Mouse (Mus musculus) induced T-regulatory cell, adult 2 months (primary cell): Measurements from ENCODE around the gene Apoc1.

Experiments used
- DNase-seq: peaks from one replicate; pipeline ENCODE4 v3.0.0-alpha.2; 2012; ENCODE audit warnings: low read depth

Gene Apoc1

DNA sequence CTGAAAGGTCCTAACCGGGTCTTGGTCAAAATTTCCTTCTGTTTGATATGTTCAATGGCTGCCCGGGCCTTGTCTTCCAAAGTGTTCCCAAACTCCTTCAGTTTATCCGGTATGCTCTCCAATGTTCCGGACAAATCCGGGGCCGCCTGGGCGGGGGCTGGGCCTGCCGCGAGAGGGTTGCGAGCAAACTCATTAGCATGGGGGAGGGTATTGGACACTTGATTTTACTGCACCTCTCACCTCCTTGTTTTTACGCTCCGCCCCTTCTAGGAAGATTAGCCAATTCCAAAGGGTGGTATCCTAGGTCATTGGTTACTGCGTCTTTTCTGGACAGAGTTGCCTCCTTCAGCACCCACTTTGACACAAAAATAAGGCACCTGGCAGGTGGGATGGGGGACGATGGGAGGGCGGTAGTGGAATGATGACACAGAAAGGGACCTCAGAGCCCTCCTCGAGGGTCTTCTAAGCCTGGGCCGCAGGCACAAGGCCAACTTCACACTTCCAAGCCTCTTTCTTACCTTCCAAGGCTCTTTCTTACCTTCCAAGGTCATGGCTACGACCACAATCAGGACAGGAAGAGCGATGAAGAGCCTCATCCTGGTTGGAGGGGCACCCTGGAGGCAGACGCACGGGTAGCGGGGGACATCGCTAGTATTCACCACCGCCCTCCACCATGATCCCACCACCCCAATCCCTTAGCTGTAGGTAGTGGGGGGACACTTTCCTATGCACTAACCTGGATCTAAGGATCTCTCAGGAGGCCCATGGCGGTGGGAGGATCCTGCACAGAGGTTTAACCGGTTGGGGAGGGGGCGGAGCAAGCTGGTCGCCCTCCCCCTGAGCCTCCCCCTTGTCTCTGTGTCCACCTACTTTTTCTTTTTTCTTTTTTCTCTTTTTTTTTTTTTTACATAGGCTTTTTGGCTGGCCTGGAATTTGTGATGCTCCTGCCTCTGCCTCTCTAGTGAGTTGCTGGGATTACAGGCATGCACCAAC, at the start of gene Apoc1:
TSS of gene Apoc1 (minus strand) at position 788 of the 993 bp plus-strand sequence.
- no peak for DNase-seq

DNA sequence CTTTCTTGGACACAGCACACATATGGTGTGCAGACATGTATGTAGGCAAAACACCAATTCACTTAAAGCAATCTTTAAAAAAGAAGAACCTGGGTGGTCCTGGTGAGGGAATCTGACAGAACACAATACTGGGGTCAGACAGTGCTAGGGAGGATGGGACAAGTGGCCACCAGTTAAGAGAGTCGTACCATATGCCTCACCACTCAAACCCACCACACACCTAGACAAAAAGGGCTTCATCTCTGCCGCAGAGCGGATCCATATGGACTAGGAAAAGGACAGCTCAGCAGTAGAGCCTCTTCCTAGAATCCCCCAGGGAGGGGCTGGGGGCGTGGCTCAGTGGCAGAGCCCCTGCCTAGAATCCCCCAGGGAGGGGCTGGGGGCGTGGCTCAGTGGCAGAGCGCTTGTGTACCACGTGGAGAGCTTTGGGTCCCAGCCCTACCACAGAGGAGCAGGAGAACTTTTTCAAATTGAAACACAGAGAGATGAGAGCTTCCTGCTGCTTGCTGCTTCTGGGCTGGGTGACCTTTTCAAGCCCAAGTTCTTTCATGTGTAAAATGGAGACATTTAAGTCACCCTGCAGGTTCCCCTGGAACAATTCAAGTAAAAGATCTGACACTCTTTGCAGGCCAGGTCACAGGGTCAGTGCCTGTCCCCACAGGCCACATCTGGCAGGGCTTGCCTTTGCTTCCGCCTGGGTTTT, 49.0 kb upstream of the Apoc1 start:
- no peak for DNase-seq

DNA sequence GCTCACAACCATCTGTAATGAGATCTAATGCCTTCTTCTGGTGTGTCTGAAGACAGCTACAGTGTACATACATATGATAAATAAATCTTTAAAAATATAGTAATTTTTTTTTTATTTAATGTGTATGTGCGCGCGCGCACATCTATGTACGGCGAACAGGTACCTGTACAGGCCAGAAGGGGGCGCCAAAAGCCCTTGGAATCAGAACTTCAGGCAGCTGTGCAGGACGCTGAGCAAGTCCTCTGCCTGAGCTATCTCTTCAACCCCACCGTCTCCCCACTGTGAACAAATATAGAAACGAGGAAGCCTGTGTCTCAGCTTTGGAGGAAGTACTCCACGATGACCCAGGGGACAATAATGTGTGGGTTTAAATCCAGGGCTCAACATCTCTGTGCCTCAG, 47.8 kb upstream of the Apoc1 start:
- DNase-seq, result peak; percentile 32

DNA sequence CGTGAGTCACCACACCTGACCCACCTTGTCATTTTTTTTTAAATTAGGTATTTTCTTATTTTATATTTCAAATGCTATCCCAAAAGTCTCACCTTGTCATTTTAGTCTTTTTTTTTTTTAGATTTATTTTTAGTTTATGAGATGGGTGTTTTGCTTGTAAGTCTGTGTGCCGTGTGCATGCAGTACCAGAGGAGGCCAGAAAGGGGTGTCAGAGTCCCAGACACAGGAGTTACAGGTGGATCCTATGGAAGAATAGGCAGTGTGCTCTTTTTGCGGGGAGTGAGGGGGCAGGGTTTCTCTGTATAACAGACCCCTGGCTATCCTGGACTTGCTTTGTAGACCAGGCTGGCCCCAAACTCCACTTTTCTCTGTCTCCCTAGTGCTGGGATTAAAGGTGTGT, 46.3 kb upstream of the Apoc1 start:
- DNase-seq, result no peak

DNA sequence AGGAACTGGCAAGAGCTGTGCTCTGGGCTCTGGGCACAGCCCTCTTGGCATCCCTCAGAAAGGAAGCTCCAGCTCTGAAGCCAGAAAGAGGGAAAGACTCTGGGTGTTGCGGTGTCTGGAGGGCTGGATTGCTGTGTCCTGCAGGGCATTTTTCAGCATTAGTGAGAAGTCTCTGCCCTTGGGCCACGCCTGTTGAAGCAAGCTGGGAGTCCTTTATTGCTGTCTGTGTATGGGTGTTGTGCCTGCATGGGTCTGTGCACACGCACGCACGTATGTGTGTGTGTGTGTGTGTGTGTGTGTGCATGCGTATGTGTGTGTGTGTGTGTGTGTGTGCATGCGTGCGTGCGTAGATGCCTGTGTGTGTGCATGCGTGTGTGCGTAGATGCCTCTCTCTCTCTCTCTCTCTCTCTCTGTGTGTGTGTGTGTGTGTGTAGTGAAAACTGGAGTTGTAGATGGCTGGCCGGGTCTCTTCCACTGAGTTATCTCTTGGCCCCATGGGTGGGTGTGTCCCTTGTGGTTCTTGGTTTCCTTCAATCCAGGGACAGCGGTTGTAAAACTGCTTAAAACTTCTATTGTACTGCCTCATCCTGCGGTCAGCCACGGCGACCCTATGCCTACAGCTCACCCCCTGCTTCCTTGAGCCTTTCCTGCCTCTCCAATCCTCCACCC, 44.1 kb upstream of the Apoc1 start:
- DNase-seq, result no peak

DNA sequence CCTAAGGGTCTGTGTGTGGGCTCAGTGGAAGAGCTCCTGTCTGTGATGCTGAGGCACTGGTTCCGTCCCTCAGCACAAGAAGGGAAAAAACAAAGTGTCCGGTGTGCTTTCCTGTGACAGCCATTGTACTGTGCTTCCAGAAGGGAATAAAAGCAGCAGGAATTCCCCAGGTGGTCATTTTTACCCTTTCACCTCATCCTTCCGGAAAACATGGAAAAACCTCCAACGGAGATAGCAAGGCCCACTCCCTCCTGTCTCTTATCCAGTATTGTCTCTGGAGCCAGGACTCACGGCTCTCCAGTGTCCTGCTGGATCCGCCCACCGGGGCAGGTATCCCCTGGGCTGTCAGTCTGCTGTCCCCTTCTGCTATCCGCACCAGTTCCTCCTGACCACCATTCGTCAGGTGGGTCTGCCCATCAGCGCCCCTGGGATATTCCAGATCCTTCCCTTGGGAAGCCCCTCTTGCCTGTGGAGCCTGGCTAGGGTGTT, 41.8 kb upstream of the Apoc1 start:
- DNase-seq, result no peak

DNA sequence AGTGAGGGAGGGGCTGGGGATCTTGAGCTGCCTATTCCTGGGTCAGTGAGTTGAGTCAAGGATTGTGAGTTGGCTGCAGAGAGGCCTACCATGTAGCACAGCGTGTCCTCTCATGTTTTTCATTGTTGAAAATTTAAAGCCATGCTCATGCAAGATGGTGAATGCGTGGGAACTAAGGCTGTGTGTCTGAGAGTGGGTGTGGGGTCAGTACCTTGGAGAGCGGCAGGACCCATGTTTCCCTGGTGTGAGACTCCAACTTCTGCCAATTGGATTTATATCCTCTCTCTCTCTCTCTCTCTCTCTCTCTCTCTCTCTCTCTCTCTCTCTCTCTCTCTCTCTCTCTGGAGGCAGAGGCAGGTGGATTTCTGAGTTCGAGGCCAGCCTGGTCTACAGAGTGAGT, 34.1 kb upstream of the Apoc1 start:
- no peak for DNase-seq

DNA sequence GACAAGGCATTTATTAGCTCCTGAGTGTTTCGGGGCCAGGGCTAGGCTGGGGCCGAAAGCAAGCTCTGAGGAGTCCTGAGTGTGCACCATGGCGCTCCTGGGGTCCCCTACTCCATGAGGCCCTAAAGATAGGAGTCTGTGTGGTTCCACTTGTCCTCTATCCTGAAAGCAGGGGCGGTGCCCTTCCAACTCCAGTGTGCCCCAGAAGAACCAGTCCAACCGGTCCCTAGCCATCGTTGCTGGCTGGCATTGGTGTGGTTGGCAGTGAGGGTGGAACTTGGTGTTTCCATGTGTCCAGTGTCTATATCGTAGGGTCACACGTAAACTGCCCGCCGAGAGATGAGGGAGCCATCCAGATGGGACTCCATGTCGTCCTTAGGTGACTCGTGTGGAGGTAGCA, 31.7 kb upstream of the Apoc1 start:
- no peak for DNase-seq

DNA sequence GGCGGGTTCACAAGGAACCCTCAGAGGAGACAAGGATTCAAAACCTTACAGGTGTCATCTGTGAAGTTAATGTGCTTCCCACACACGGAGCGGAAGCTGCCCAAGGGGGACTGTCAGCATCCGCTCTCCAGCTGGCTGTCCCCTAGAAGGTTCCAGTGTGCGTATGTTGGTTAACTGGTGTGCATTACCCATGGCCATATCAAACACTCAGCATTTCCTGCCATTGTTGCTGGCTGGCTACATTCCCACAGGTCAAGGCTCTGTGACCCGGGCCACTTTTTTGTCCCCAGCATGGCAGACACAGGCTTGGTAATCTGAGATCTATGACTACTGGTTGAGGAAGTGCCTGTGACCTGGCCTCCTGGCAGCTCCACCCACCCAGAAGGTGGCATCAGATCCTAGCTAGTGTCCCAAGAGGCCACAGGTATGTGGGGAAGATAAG, 30.3 kb upstream of the Apoc1 start:
- DNase-seq, result no peak

DNA sequence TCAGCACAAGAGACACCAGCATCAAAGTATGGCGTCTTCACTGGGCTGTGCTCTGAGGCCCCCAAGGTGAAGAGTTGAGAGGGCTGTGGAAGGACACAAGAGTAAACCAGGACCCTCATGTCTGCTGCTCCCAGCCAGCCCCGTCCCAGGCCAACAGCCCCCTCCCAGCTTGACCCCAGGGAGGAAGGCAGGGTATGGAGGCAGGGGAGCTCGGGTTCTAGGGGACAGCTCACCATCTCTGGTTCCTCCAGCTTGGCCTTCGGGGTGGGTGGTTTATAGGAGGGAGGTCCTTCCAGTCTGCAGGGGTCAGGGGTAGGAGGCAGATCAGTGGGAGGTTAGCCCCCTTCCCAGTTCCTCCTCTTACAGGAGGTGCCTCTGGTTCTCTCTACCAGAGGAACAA, 26.7 kb upstream of the Apoc1 start:
- no peak for DNase-seq

DNA sequence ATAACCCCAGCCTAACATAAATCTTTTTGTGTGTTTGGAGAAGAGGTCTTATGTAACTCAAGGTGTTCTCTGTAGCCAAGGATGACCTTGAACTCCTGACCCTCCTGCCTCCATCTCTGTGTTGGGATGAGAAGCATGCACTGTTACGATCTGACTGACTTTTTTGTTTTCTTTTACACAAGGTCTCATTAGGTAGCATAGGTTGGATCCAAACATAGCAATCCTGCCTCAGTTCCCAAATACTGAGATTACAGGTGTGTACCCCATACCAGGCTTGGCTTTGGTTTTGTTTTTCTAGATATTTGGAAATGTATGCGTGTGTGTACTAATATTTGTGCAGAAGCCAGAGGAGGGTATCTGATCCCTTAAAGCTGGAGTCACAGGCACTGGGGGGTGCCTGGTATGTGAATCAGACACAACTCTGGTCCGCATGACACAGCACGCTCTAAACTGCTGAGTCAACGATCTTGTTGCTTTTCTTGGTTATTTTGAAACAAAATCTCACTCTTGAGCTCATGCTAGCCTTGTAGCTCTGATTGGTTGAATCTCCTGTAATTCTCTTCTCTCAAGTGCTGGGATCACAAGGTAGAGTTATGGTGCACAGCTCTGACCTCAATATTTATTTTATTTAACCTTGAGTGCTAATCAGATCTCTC, 26.0 kb upstream of the Apoc1 start:
- DNase-seq, result no peak

DNA sequence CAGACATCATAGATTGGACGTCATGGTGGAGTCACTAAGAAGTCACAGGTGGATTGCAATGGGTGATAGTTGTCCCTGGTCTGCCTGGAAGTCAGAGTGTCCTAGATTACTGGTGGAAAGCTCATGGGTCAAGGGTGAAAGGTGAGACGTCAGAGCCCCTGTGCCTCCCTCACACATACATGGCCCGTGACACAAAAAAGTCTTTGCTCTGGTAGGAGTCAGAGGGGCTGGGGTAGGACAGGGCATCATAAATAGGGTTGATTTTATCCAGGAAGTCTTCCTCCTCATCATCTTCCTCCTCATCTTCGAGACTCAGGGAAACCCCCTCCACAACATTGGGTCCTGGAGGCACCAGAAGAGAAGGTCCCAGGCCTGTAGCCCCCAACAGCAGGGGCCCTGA, 24.9 kb upstream of the Apoc1 start:
- DNase-seq, result no peak

DNA sequence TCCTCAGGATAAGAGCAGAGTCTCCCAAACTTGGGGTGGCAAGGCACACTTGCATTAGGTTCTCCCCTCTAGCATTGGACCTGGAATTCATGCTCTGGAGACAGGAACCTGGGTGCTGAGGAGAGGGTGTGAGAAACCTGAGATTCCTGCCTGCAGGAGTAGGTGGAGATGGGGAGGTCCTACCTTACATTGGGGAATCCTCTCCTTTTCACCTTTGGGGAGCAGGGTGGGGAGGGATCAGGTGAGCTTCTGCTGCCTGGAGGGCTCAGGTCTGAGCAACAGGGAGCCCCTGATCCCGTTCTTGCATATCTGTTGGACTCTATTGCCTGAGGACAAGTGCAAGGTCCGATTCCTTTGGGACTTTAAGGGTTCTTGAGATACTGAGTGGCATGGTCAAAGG, 24.4 kb upstream of the Apoc1 start:
- no peak for DNase-seq

DNA sequence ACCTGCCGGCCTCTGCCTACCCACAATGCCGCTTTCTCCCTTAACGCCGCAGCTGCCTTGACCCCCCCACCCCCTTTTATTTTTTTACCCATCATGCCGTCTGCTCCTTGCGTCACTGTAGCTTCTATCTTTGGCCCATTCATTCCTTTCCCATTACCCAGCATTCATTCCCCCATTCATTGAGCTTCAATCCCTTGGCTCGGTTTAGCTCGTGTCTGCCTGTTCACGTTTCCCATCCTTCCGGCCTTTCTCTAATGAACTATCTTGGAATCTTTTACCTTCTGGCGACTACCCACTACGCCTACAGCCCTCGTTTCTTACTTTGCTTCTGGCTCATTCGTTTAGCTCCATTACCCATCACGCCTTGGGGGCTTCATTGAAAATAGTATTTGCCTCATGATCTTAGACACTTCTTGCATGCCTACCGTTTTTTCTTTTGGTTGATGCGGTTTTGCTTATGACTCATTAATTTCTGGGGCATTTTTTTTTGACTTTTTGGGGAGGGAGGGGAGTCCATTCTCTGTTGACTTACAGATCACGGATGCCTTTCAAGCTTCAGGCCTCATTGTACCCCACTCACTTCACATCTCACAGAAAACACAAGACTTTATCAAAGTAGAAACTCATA, 23.7 kb upstream of the Apoc1 start:
- no peak for DNase-seq

DNA sequence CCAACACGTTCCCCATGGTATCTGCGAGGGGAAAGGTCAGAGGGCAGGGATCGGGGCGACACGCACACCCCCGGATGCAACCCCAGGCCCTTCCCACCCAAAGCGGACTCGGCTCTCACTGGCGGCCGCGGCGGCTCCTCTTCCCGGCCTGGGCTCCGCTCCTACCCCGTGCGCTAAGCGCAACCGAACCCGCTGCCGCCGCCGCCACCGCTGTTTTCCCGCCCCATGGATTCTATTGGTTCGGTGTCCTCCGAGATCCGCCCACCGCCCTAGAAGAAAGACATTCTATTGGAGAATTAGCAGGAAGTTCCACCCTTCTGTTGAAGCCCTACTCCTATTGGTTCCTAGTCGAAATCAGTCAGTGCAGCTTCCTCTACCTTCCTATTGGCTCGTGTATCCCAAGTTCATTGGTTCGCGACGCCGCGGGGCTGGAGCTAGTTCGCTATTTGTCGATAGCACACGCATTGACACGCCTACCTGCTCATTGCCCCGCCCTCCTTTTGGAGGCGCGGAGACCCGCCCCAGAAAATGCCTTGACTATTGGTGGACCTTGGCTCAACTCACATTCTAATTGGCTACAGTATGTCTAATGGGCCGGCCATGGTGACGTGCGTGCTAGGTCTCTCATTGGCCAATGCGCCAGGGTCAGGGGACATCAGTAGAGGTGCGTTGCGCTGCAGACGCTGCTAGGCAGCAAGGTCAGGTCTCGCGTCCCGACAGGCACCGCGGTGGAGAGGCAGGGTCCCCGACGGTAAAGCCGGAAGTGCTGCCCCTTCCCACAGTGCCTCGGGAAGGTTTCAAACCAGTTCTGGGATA, 23.0 kb upstream of the Apoc1 start, which contains the start of gene Tomm40:
TSS of gene Tomm40 (minus strand) at position 200 of the 816 bp plus-strand sequence.
- DNase-seq, result peak; percentile 100

DNA sequence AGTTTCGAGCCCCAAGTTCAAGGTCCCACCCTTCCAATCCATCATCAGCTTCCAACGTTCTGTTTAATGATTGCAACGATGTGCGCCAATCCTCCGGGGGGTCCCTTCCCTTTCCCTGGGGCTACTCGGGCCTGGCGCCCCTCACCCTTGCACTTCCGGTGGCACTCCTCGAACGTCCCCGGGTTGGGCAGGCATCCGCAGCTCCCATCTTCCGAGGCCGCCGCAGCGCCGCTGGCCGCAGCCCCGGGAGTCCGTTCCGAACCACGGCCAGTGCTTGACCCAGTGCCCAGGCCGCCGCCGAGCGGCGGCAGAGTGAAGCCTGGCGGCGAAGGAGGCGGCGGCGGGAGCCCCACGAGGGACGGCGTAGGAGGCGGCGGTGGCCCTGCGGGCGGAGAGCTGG, 22.4 kb upstream of the Apoc1 start:
- DNase-seq, result no peak

DNA sequence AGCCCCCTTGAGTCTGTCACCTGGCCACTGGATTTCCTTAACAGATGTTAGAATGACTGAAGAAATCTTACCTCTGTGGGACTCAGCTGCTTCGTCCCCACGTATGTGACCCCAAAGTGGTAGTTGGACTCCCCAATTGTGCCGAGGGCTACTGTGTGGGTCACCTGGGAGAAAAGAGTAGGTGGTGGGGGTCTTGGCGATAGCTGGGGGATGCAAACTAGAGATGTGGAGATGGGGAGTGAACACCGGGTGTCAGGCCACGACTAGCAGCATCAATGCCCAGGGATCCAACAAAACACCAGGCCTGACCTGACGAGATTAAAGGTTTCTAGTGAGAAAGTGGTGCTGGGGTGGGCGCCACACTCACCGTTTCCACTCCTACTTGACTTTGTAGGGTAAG, 21.1 kb upstream of the Apoc1 start:
- DNase-seq, result no peak

DNA sequence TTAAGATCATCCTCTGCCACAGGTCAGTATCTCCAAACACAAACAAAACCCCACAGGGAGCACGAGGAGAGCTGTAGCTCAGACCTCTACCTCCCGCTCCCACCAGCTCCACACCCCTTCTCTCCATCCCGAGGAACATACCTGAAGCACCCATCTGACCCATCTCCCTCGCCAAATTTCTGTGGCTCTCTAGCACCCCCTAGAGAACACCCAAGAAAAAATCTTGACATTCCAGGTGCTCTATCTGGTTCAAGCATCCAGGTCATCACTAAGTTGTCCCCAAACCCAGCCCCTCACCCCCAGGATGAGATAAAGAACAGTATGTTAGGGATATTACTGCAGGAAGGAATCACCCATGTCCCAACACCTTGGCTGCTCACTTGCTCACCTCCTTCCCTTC, 20.7 kb upstream of the Apoc1 start:
- DNase-seq, result peak; percentile 71

DNA sequence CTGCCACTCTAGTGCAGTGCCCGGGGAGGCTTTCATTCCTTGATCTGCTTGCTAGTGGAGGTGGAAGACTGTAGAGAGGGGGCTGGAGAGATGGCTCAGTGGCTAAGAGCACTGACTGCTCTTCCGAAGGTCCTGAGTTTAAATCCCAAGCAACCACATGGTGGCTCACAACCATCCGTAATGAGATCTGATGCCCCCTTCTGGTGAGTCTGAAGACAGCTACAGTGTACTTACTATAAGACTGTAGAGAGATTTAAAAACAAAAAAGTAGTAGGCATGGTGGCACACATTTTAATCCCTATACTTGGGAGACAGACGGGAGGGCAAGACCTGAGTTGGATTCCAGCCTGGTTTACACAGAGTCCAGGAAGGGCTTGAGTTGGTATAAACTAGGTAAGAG, 20.0 kb upstream of the Apoc1 start:
- DNase-seq, result peak; percentile 45

DNA sequence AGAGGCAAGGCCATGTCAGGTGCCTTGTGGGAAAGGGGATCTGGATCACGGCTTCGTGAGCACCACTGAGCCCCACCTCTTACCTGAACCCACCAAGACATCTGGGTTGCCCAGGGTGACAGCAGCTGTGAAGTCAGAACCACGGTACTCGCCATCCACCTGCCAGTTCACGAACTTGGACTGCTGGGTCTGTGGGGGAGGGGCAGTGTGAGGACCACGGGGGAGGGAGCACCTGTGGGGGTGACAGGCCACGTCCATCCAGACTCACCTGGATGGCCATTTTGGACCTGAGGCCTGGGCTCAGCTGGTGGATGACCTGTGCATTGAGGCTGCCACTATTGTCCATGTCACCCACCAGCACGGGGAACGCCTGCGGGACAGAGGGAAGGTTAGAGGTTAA, 18.2 kb upstream of the Apoc1 start:
- DNase-seq, result no peak

DNA sequence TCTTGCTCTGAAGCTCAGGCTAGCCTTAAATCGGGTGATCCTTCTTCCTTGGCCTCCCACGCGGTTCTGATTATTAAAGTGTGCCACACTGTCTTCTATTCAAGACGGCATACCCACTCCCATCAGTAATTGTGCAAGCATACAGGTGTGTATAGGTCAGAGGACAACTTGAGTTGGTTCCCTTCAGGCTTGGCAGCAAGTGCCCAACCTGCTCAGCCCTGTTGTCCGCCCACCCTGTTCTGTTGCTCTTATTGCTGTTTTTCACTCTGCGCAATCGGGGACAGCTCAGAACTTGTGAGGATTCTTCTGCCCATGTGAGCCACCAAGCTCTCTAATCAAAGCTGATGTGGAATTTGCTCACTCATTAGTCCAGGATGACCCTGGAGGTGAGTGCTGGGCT, 12.8 kb upstream of the Apoc1 start:
- DNase-seq, result no peak
